Mouse (Mus musculus) neutrophil, adult 65 days (primary cell): ENCODE results near the gene Cd300lb. TPM values are rescaled to one million over a fixed set of nuclear protein-coding genes. Genes with fewer than 3 reads are reported as not detected.

Source experiments
- total RNA-seq: library from RNA; stranded (reverse); gene quantifications from 2 replicates; pipeline ENCODE4 v1.2.4, GENCODE M21; 2023

Gene Cd300lb
- total RNA-seq: 114 and 127 TPM in 2 replicates

DNA sequence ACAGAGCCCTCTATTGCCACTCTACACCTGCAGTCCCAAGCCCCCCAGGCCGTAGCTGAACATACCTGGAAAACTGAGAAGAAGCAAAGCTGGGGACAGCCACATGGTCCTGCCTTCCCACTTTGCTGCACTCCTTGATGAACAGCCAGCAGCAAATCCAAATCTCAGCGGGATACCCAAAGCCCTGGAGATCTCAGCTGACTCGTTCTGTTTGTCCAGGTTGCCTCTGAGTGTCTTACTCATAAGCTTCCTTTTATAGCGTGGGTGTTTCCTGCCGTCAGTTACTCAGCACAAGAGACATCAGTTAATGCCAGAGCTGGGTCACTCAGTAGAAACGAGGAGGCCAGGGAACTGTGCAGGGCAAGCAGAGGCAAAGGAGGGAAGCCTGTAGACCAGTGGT lies at the start of gene Cd300lb:
Gene Cd300lb, minus strand, starts transcription at position 243 of the 400 bp plus-strand sequence.

DNA sequence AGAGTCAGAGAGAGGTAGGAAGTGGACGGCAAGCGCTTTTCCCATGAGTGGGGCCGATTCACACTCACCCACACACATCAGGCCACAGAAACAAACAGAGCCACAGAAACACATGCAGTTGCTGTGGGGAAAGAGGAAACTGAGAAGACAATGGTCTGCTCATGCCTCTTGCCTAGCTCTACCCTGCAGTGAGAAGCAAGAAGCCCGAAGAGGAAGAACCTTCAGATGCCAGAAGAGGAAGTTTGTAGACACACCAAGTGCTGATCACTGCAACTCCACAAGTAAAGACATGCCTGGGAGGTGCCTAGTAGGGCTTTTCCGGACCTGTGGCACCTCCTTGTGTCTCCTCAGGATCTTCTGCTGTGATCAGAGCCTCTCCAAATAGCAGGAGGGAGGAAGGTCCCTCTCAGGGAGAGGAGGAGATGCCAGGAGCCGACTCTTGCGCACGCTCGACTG lies 34.6 kb upstream of the Cd300lb start, which contains the start of gene Cd300c:
Gene Cd300c, minus strand, starts transcription at position 406 of the 456 bp plus-strand sequence.

DNA sequence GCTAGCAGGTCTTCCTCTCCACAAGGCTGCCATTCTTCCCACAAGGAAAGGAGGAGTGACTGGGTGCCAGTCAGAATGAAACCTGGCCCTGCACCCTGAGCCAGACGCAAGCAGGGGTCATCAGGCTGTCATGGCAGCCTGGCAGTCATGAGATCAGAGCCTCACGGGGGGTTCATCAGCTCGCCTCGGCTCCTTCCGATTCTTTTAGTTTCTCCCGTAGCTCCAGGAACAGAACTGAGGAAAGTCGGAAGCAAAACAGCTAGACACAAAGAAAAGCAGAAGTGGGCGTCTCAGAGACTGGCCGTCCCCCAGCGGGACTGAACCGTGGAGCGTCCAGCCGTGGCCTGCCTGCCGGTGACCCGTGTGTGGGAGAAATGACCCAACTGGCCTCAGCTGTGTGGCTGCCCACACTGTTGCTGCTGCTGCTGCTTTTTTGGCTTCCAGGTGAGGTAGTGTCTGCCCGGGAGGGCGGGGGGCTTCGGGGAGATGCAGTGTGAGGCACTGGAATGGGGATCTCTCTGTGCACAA lies 44.1 kb downstream of the Cd300lb start, which contains the start of gene Cd300a:
Gene Cd300a, plus strand, starts transcription at position 51 of the 528 bp plus-strand sequence.

Other genes with a start within 250 kb of the Cd300lb start
- not detected in 2 replicates for gene Dnaic2, start 207.0 kb downstream of the Cd300lb start, total RNA-seq
- gene Kif19a, start 169.0 kb downstream of the Cd300lb start, total RNA-seq: 0.23 and 0.73 TPM in 2 replicates
- not detected in 2 replicates for gene Btbd17, start 138.4 kb downstream of the Cd300lb start, total RNA-seq
- gene Gpr142, start 135.5 kb downstream of the Cd300lb start, total RNA-seq: not detected in 2 replicates
- gene Gprc5c, start 83.2 kb downstream of the Cd300lb start, total RNA-seq: 5.0 and 7.0 TPM in 2 replicates
- 61.7 and 68.2 TPM in 2 replicates for gene Cd300a, start 44.3 kb downstream of the Cd300lb start, total RNA-seq
- 0.66 TPM in 1 of 2 replicates, not detected in the other for gene Cd300c, start 34.8 kb upstream of the Cd300lb start, total RNA-seq
- gene Cd300ld, start 55.5 kb upstream of the Cd300lb start, total RNA-seq: 104 and 111 TPM in 2 replicates
- gene Cd300c2, start 67.5 kb upstream of the Cd300lb start, total RNA-seq: 61.3 and 64.0 TPM in 2 replicates
- gene Cd300ld2, start 81.8 kb upstream of the Cd300lb start, total RNA-seq: not detected in 2 replicates
- gene Cd300ld4, start 92.6 kb upstream of the Cd300lb start, total RNA-seq: not detected in 2 replicates
- gene Cd300ld5, start 103.4 kb upstream of the Cd300lb start, total RNA-seq: 6.3 and 17.1 TPM in 2 replicates
- gene Cd300ld3, start 114.0 kb upstream of the Cd300lb start, total RNA-seq: 6.4 and 10.6 TPM in 2 replicates
- 0.36 and 0.66 TPM in 2 replicates for gene Cd300e, start 127.8 kb upstream of the Cd300lb start, total RNA-seq
- gene Rab37, start 157.0 kb upstream of the Cd300lb start, total RNA-seq: 11.4 and 12.3 TPM in 2 replicates
- 194 and 231 TPM in 2 replicates for gene Cd300lf, start 199.6 kb upstream of the Cd300lb start, total RNA-seq
- gene Slc9a3r1, start 229.0 kb upstream of the Cd300lb start, total RNA-seq: 170 and 194 TPM in 2 replicates